Mouse (Mus musculus) intestine, postnatal 0 days (tissue): ENCODE data around the gene Wnt1. TPM values are rescaled to one million over a fixed set of nuclear protein-coding genes. Genes with fewer than 3 reads are reported as not detected.

Experiments
- ATAC-seq: fragments of 200-750 bp; cut with Nextera tagmentation; 2 replicates; pipeline ENCODE4 v1.8.0; 2017; ENCODE audit warnings: mild to moderate bottlenecking, moderate TSS enrichment, moderate library complexity
- H3K27ac ChIP-seq: fragments of 300-500 bp; sonication (generic); 2 replicates; pipeline ENCODE4 v1.5.1; 2014; ENCODE audit warnings: mild to moderate bottlenecking, low read depth, low read length, moderate library complexity
- H3K27me3 ChIP-seq: fragments of 300-500 bp; sonication (generic); replicated peaks from 2 replicates; pipeline ENCODE4 v1.6.1; 2014; ENCODE audit warnings: low read length, mixed read lengths; ENCODE audit not compliant: control insufficient read depth, insufficient read depth
- H3K36me3 ChIP-seq: fragments of 300-500 bp; sonication (generic); 2 replicates; pipeline ENCODE4 v1.6.1; 2014; ENCODE audit warnings: mild to moderate bottlenecking, moderate library complexity; ENCODE audit not compliant: control insufficient read depth, insufficient read depth
- H3K4me1 ChIP-seq: fragments of 300-500 bp; sonication (generic); replicated peaks from 2 replicates; pipeline ENCODE4 v1.6.1; 2014; ENCODE audit warnings: antibody characterized with exemption, low read length, mixed read lengths; ENCODE audit not compliant: control insufficient read depth, insufficient read depth
- H3K4me2 ChIP-seq: fragments of 300-500 bp; sonication (generic); replicated peaks from 2 replicates; pipeline ENCODE4 v1.6.1; 2014; ENCODE audit warnings: low read depth, mild to moderate bottlenecking, moderate library complexity
- H3K4me3 ChIP-seq: fragments of 300-500 bp; sonication (generic); 2 replicates; pipeline ENCODE4 v1.5.1; 2014; ENCODE audit warnings: low read depth, low read length
- H3K9ac ChIP-seq: fragments of 300-500 bp; sonication (generic); 2 replicates; pipeline ENCODE4 v1.6.1; 2014; ENCODE audit warnings: mild to moderate bottlenecking, low read depth, low read length
- H3K9me3 ChIP-seq: fragments of 300-500 bp; sonication (generic); 2 replicates; pipeline ENCODE4 v1.6.1; 2016; ENCODE audit warnings: mixed run types; ENCODE audit not compliant: control insufficient read depth
- CTCF ChIP-seq: sonication (generic); IDR thresholded peaks from 2 replicates; pipeline ENCODE4 v1.5.1; 2016; ENCODE audit warnings: low read depth, mild to moderate bottlenecking, control low read depth, antibody characterized with exemption, moderate library complexity
- WGBS: fragments of 180-500 bp; shearing (Covaris S2); extraction: QIAGEN DNeasy Blood & Tissue Kit; methylation state at CpG from one replicate; pipeline ENCODE4 v1.1.7; 2014; 5-methylcytosine and 5-hydroxymethylcytosine counted together
- polyA plus RNA-seq: library from polyadenylated mRNA; unstranded; fragments of >200 nt; fragmentation: Nextera tagmentation; extraction: Ambion mirVana; gene quantifications from 2 replicates; pipeline ENCODE4 v1.2.1, GENCODE M21; 2015

Wnt1 gene
- polyA plus RNA-seq, 1 experiment from 2014 or later, result not detected

DNA sequence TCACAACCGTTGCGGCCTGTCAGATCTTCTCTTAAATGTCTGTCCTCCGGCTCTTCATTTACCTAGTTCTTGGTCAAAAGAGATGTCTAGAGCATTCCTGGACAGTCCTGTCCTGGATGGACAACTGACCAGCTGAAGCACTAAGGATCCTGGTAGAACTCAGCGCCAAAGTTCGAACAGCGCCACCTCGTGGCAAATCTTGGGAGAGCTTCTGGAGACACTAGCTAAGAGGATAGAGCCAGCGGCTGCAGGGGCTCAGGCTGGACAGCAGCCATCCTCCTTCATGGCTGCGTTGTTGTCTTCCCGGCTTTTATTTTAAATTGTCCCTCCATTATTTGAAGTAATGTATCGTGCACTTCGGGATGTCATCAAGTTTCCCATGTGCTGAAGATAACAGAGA lies 9.7 kb downstream of the Wnt1 start:
- no peaks in the 10 kb centered on the region for H3K36me3 ChIP-seq
- H3K4me1 ChIP-seq, result no peaks in the 10 kb centered on the region
- no peaks in the 10 kb centered on the region for H3K9me3 ChIP-seq
- H3K4me2 ChIP-seq, result no peak overlapping the region
- ATAC-seq, result no peak
- 15% methylated on average over 12 of the region's 12 CpGs for WGBS
- no peak overlapping the region for H3K27ac ChIP-seq
- peak; percentile 87 for TF ChIP-seq CTCF
- no peak overlapping the region for H3K4me3 ChIP-seq
- no peak overlapping the region for H3K9ac ChIP-seq
- peaks cover 85% of the 10 kb centered on the region for H3K27me3 ChIP-seq

DNA sequence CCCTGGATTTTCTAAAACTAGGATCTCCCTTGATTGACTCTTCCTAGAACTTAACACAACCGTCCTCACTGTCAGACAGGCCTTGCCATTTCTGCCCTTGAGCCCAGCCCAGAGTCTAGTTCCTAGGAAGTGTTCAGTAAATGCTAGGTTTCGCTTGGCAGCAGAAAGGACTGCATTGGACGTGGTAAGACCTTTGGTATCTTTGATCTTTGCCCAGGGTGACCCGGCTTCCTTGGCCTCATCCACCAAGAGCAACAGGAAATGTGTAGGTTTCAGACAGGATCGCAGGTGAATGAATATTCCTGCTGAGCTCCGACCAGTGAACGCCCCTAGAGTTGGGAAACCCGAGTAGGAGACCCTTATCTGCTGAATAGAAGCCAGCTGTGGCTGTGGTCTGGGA lies 13.3 kb downstream of the Wnt1 start:
- ATAC-seq, result peak; percentile 60
- H3K27ac ChIP-seq, result peak overlapping the region; percentile 91

DNA sequence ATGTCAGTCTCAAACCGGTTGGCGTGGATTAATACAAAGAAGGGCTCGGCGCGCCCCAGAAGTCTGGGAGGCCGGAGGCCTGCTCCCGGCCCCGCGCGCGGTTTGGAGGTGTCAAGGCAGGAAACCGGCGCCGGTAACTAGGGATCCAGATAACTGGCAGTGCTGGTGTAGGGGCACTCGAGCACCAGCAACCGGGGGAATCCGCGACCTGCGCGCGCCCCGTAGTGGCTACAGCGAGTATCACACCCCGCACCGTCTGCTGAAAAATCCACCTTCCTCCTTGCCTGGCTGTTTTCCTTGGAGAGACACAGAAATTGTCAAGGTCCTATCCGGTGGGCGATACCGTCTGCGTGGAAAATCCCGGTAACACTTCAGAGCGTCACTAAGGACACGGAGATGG lies 14.4 kb downstream of the Wnt1 start:
- Histone ChIP-seq H3K9ac (no peak overlapping the region), H3K4me3 (no peak overlapping the region), H3K4me1 (0 out of 2 replicates have a peak, but pooled peaks cover 19% of the 10 kb centered on the region), H3K27ac (peak overlapping the region; percentile 91; the same call in 1 of the 2 replicates), H3K9me3 (no peaks in the 10 kb centered on the region), H3K36me3 (no peaks in the 10 kb centered on the region), H3K4me2 (peak overlapping the region; percentile 49), H3K27me3 (peaks cover 89% of the 10 kb centered on the region)
- ATAC-seq, result peak; percentile 32
- peak; percentile 90 for TF ChIP-seq CTCF
- WGBS, result under 1% methylated on average over 32 of the region's 32 CpGs

More for the DNA sequence above, 13.3 kb downstream of the Wnt1 start:
- 4% methylated on average over 8 of the region's 8 CpGs for WGBS
- peaks cover 88% of the 10 kb centered on the region for H3K27me3 ChIP-seq
- H3K9me3 ChIP-seq, result no peaks in the 10 kb centered on the region
- H3K4me3 ChIP-seq, result 0 out of 2 replicates have a peak overlapping the region, but pooled peaks have one; percentile 9
- H3K36me3 ChIP-seq, result no peaks in the 10 kb centered on the region
- 0 out of 2 replicates have a peak, but pooled peaks cover 13% of the 10 kb centered on the region for H3K4me1 ChIP-seq
- H3K4me2 ChIP-seq, result peak overlapping the region; percentile 49
- TF ChIP-seq CTCF, result no peak
- H3K9ac ChIP-seq, result peak overlapping the region; percentile 34; the same call in 1 of the 2 replicates

DNA sequence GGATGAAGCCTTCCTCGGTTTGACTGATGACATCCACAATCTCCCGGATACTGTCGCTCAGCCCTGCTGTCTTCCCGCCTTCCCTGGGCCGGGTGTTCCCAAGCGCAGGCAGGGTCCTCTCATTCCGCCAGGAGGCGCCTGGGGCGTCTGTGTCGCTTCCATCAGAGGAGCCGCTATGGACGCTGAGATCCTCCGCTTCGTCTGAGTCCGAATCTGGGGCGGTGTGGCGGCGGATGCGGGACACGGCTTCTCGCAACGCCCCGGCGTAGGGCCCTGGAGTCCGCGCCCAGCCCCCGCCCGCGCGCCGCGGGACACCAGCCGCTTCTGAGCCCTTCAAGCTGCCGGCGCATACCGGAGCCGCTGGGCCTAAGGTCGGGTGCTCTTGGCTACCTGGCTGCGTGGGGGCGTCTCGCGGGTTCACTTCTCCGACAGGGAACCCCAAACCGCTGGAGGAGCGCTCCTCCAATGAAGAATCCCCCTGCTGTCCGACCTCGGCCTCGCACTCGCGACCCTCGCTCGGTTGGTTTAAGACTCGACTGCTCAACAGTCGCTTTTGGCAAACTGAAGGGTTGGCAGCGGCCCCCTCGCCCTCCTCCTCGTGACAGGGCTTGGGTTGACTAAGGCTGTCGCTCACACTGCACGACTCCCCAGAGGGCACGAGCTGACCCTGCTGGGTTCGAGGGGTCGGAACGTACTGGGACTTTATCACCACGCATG lies 15.8 kb downstream of the Wnt1 start:
- 0 out of 2 replicates have a peak, but pooled peaks have one; percentile 17 for ATAC-seq
- no peaks in the 10 kb centered on the region for H3K36me3 ChIP-seq
- H3K27ac ChIP-seq, result no peak overlapping the region
- peak overlapping the region; percentile 44 for H3K4me3 ChIP-seq
- H3K9me3 ChIP-seq, result no peaks in the 10 kb centered on the region
- H3K4me2 ChIP-seq, result peak overlapping the region; percentile 86
- H3K9ac ChIP-seq, result peak overlapping the region; percentile 31; the same call in 1 of the 2 replicates
- WGBS, result 2% methylated on average over 64 of the region's 64 CpGs
- H3K4me1 ChIP-seq, result 0 out of 2 replicates have a peak, but pooled peaks cover 19% of the 10 kb centered on the region
- H3K27me3 ChIP-seq, result peaks cover 84% of the 10 kb centered on the region
- TF ChIP-seq CTCF, result peak; percentile 82

DNA sequence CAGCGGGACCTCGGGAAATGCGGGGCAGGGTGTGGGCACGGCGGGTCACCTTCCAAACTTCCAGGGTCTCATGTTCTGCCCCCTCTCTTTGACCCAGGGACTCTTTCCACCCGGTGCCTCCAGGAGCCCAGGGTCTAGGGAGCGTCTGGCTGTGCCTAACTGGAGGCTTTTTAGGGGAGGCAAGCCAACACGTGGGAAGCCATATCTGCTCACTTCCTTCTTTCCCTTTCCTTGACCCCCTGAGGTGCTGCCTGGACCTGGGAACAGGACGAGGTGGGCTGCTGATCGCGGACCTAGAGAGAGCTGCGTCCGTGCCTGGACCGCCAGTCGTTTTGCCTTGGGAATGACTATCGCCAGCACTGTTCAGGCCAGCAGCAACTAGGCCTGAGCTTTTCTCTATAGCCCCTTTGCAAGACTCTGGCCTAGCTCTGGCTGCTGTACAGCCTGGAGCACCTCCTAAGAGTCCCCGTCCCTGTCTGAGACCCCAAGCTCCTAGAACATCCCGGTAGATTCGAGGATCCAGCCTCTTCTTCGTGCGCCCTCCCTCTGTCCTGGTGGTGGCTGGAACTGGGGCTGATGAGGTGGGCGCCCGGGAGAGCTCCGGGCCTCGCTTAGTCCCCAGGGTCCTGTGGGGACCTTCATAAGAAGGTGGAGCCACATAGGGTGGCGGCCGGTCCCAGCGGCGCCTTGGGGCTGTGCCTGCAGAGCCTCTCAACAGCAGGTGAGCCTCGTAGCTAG lies 16.6 kb downstream of the Wnt1 start:
- TF ChIP-seq CTCF, result no peak
- peak overlapping the region; percentile 44 for H3K4me3 ChIP-seq
- H3K36me3 ChIP-seq, result 0 out of 2 replicates have a peak, but pooled peaks cover 4% of the 10 kb centered on the region
- no peak for ATAC-seq
- H3K4me1 ChIP-seq, result 0 out of 2 replicates have a peak, but pooled peaks cover 19% of the 10 kb centered on the region
- 27% methylated on average over 30 of the region's 30 CpGs for WGBS
- H3K27ac ChIP-seq, result no peak overlapping the region
- H3K27me3 ChIP-seq, result peaks cover 76% of the 10 kb centered on the region
- no peaks in the 10 kb centered on the region for H3K9me3 ChIP-seq
- peak overlapping the region; percentile 86 for H3K4me2 ChIP-seq
- H3K9ac ChIP-seq, result 0 out of 2 replicates have a peak overlapping the region, but pooled peaks have one; percentile 42
